Mouse (Mus musculus): Measurements from ENCODE around the gene Slc35c1. TPM values are rescaled to one million over a fixed set of nuclear protein-coding genes. Genes with fewer than 3 reads are reported as not detected.

Slc35c1 gene
- polyA plus RNA-seq (2015; fragmentation: Nextera tagmentation; extraction: Ambion mirVana): 10.6 and 12.7 TPM in 2 replicates

DNA sequence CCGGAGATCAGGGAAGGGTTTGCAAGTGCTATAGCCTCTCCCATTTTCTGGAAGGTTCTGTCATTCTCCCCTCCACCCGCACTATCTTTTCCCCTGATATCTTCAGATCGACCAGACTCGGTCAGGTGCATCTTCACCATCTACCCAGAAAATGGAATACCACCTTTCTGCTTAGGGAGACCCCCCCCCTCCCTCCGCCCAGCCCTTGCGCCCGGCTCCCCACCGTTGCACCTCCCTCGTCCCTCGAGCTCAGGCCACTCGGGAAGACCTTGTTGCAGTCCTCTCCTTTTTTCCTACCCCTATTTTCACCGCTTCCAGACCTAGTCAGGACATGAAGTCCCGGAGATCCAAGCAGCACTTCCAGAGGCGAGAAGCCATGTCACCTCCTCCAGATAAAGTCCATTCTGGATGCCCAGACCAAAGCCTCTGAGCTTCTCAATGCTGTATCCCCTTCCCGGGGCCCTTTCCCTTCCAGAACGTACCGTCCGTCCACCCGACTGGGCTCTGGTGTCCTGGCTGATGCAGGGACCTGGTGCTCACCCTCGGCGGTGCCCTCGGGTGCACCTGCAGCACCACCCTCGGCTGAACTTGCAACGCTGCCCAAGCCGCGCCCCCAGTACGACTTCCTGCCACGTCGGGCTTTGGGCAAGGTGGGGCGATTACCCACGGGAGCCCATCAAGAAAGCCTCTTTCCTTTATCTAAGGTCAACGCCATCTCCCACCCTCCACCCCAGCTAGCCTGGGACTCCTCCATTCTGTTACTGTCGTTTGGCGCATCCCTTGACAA is at the start of gene Slc35c1:
Gene Slc35c1 (minus strand): TSS at position 618 of the 787 bp plus-strand sequence.
- Histone ChIP-seq H3K4me2 (ENCODE audit: low read length) (peak within 1 kb of the TSS; percentile 74), H3K27me3 (replicated peaks; ENCODE audit: control insufficient read depth, insufficient read depth, low read length) (peaks cover 5% of the 10 kb centered on the region), H3K36me3 (ENCODE audit: control insufficient read depth, insufficient read depth) (no peaks in the 10 kb centered on the region), H3K9ac (replicated peaks; ENCODE audit: low read depth, low read length) (peak within 1 kb of the TSS; percentile 70), H3K27ac (ENCODE audit: low read length) (no peak within 1 kb of the TSS), H3K4me3 (replicated peaks; ENCODE audit: low read length) (peak within 1 kb of the TSS; percentile 71), H3K4me1 (replicated peaks; ENCODE audit: control insufficient read depth, insufficient read depth, low read length) (peaks cover 36% of the 10 kb centered on the region), H3K9me3 (ENCODE audit: control insufficient read depth, low read length) (no peaks in the 10 kb centered on the region)
- ATAC-seq: no peak; the same call in 1 of the 2 replicates
- 1% methylated on average over 34 of the region's 34 CpGs for WGBS

DNA sequence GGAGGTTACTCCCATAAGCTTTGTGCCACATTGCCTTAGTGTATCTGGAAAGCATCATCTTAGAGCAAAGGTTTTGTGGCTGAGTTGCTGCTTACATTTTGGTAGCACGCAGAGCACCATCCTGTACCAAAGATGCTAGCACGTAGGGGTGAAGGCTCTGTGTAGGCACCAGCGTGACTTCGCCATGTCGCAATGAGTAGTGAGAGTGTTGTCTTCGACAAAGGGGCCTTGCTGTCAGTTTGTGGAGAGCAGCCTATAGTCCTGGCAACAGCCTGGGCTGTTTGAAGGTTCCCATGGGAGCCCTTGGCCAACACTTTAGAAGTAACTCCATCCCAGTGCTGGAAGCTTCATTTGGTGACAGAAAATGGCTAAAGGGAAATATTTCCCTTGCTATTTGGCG is 45.0 kb upstream of the Slc35c1 start:
- Histone ChIP-seq H3K27ac (ENCODE audit: low read length) (no peak overlapping the region), H3K4me2 (ENCODE audit: low read length) (no peak overlapping the region), H3K9me3 (ENCODE audit: control insufficient read depth, low read length) (no peaks in the 10 kb centered on the region; the same call in 1 of the 2 replicates), H3K4me1 (replicated peaks; ENCODE audit: control insufficient read depth, insufficient read depth, low read length) (no peaks in the 10 kb centered on the region), H3K36me3 (ENCODE audit: control insufficient read depth, insufficient read depth) (no peaks in the 10 kb centered on the region), H3K27me3 (replicated peaks; ENCODE audit: control insufficient read depth, insufficient read depth, low read length) (no peaks in the 10 kb centered on the region), H3K4me3 (replicated peaks; ENCODE audit: low read length) (no peak overlapping the region), H3K9ac (replicated peaks; ENCODE audit: low read depth, low read length) (no peak overlapping the region)
- no peak for ATAC-seq
- 91% methylated on average over 7 of the region's 7 CpGs for WGBS

DNA sequence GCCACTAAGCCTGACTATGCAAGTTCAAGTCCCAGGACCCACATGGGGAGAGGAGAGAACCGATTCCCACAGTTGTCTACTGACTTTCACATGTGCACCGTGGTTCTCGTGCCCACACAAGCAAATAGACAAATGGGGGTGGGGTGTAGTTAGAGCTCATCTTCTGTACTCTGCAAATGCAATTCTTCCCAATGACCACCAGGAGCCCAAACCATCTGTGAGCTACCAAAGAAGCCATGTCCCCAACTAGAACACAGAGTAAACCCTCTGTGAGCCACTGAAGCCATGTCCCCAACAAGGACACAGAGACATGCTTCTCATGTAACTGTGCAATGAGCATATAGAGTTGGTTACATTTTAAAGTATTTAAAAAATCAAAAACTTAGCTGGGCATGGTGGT is 43.1 kb upstream of the Slc35c1 start:
- Histone ChIP-seq H3K4me3 (replicated peaks; ENCODE audit: low read length) (no peak overlapping the region), H3K27ac (ENCODE audit: low read length) (no peak overlapping the region), H3K36me3 (ENCODE audit: control insufficient read depth, insufficient read depth) (no peaks in the 10 kb centered on the region), H3K9ac (replicated peaks; ENCODE audit: low read depth, low read length) (no peak overlapping the region), H3K9me3 (ENCODE audit: control insufficient read depth, low read length) (no peaks in the 10 kb centered on the region), H3K27me3 (replicated peaks; ENCODE audit: control insufficient read depth, insufficient read depth, low read length) (no peaks in the 10 kb centered on the region), H3K4me1 (replicated peaks; ENCODE audit: control insufficient read depth, insufficient read depth, low read length) (peaks cover 5% of the 10 kb centered on the region; the same call in 1 of the 2 replicates), H3K4me2 (ENCODE audit: low read length) (no peak overlapping the region)
- ATAC-seq: no peak
- 89% methylated on average over 3 of the region's 3 CpGs for WGBS

DNA sequence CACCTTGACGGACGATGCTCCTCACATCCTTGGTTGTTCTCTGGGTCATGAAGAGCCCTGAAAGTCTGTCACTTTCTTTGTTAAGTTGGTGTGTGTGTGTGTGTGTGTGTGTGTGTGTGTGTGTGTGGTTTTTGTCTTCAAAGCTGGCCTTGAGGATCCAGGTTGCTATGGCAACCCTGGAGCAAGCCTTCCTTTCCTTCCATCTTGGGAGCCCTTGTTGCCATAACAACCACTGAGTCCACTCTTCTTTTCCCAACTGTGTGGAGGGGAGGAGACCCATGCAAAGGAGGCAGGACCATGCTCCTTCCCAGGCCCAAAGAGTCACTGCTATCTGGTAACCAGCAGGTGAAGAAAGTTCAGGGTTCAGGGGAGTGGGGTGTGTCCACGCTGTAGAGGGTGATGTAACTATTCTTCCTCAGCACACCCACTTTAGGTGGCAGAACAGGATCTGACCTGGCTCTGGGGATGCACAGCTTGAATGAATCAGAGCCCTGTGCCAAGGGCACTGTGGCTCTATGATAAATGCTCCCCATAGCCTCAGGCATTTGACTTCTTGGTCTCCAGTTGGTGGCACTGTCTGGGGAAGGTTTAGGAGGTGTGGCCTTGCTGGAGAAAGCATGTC is 39.5 kb upstream of the Slc35c1 start:
- Histone ChIP-seq H3K9me3 (ENCODE audit: control insufficient read depth, low read length) (no peaks in the 10 kb centered on the region), H3K4me1 (replicated peaks; ENCODE audit: control insufficient read depth, insufficient read depth, low read length) (peaks cover 17% of the 10 kb centered on the region), H3K4me2 (ENCODE audit: low read length) (no peak overlapping the region), H3K36me3 (ENCODE audit: control insufficient read depth, insufficient read depth) (no peaks in the 10 kb centered on the region), H3K27ac (ENCODE audit: low read length) (no peak overlapping the region), H3K4me3 (replicated peaks; ENCODE audit: low read length) (no peak overlapping the region), H3K9ac (replicated peaks; ENCODE audit: low read depth, low read length) (no peak overlapping the region), H3K27me3 (replicated peaks; ENCODE audit: control insufficient read depth, insufficient read depth, low read length) (no peaks in the 10 kb centered on the region)
- ATAC-seq: peak; percentile 81
- WGBS: 47% methylated on average over 3 of the region's 3 CpGs

DNA sequence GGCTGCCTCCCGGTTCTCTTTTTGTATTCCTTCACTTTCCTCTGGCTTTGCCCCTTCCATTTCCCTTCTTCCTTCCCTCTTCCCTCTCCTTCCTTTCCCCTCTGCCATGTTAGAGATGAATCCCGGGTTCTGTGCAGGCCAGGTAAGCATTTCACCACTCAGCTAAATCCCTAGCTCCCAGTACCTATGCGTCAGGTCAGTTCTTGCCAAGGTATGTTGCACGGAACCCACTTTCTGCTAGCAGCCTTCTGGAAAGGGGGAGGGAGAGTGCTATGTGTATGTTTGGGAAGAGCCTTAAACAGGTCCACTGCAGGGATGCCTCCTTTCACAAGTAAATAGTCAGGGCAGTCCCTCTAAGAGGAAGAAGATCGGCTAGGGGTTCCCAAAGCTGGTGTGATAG is 36.8 kb upstream of the Slc35c1 start:
- Histone ChIP-seq H3K4me1 (replicated peaks; ENCODE audit: control insufficient read depth, insufficient read depth, low read length) (peaks cover 17% of the 10 kb centered on the region), H3K27ac (ENCODE audit: low read length) (no peak overlapping the region), H3K4me3 (replicated peaks; ENCODE audit: low read length) (no peak overlapping the region), H3K36me3 (ENCODE audit: control insufficient read depth, insufficient read depth) (no peaks in the 10 kb centered on the region), H3K27me3 (replicated peaks; ENCODE audit: control insufficient read depth, insufficient read depth, low read length) (no peaks in the 10 kb centered on the region), H3K4me2 (ENCODE audit: low read length) (no peak overlapping the region), H3K9ac (replicated peaks; ENCODE audit: low read depth, low read length) (no peak overlapping the region), H3K9me3 (ENCODE audit: control insufficient read depth, low read length) (no peaks in the 10 kb centered on the region)
- 71% methylated on average over 5 of the region's 5 CpGs for WGBS
- no peak for ATAC-seq

DNA sequence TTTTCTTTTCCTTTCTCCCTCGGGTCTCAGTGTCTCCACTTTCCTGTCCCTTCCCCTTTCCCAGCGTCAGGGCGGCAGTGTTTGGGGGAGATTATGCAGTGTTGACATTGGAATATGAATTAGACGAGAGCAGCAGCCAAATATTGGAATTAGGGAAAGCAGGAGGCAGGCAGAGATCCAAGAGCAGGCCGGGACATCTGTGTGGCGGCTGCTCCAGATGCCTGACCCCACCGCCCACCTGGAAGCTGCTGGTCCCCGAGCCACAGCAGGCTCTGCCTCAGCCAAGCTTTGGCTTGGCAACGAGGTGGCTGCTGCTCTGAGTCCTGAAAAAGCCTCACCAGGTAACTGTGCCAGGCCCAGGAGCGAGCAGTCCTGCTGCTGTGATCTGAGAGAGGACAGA is 36.3 kb upstream of the Slc35c1 start:
- H3K27ac ChIP-seq (ENCODE audit: low read length): no peak overlapping the region
- no peak overlapping the region for H3K4me2 ChIP-seq (ENCODE audit: low read length)
- no peaks in the 10 kb centered on the region for H3K9me3 ChIP-seq (ENCODE audit: control insufficient read depth, low read length)
- no peak overlapping the region for H3K4me3 ChIP-seq (replicated peaks; ENCODE audit: low read length)
- no peaks in the 10 kb centered on the region for H3K36me3 ChIP-seq (ENCODE audit: control insufficient read depth, insufficient read depth)
- H3K4me1 ChIP-seq (replicated peaks; ENCODE audit: control insufficient read depth, insufficient read depth, low read length): peaks cover 17% of the 10 kb centered on the region
- no peaks in the 10 kb centered on the region for H3K27me3 ChIP-seq (replicated peaks; ENCODE audit: control insufficient read depth, insufficient read depth, low read length)
- WGBS: 25% methylated on average over 10 of the region's 10 CpGs
- no peak for ATAC-seq
- no peak overlapping the region; the same call in 1 of the 2 replicates for H3K9ac ChIP-seq (replicated peaks; ENCODE audit: low read depth, low read length)

DNA sequence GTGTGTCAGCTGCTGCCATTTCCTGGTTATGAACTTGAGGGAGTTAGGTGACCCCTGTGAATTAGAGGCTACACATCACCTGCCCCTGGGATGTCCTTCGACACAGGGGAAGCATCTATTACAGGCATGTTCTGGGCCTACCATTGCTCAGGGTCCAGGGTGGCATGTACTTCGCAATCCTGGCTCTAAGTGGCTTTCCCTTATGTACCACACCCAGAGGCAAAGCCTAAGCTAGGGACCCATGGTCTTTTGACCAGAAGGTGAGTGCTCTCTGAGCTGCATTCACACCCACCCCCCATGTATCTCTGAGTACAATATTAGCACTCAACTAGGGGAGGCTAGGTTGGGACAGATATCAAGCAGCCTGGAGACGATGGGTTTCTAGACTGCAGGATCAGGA is 34.6 kb upstream of the Slc35c1 start:
- Histone ChIP-seq H3K36me3 (ENCODE audit: control insufficient read depth, insufficient read depth) (no peaks in the 10 kb centered on the region), H3K4me1 (replicated peaks; ENCODE audit: control insufficient read depth, insufficient read depth, low read length) (peaks cover 22% of the 10 kb centered on the region), H3K9ac (replicated peaks; ENCODE audit: low read depth, low read length) (no peak overlapping the region), H3K4me2 (ENCODE audit: low read length) (no peak overlapping the region), H3K4me3 (replicated peaks; ENCODE audit: low read length) (no peak overlapping the region), H3K27me3 (replicated peaks; ENCODE audit: control insufficient read depth, insufficient read depth, low read length) (no peaks in the 10 kb centered on the region), H3K27ac (ENCODE audit: low read length) (no peak overlapping the region), H3K9me3 (ENCODE audit: control insufficient read depth, low read length) (no peaks in the 10 kb centered on the region)
- ATAC-seq: no peak
- 85% methylated on average over 3 of the region's 3 CpGs for WGBS

DNA sequence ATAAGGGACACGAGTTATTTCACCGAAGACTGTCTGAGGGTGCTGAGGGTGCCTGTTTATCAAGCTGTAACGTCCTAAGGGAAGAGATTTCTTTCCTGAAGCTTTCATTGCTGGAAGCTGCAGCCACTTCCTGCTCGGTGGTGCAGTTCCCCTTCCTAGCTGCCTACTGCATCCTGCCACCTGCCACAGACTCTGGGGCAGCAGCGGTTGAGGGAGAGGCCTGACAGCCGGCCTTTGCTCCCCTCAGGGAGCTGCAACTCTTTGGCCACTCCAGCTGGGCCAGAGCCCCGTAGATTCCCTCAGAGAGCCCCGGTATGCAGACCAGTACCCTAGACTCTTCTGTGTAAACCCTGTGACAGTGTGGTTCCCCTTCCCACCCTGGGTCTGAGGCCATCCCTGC is 34.1 kb upstream of the Slc35c1 start:
- Histone ChIP-seq H3K9ac (replicated peaks; ENCODE audit: low read depth, low read length) (no peak overlapping the region), H3K36me3 (ENCODE audit: control insufficient read depth, insufficient read depth) (no peaks in the 10 kb centered on the region), H3K4me2 (ENCODE audit: low read length) (no peak overlapping the region), H3K27ac (ENCODE audit: low read length) (no peak overlapping the region), H3K4me3 (replicated peaks; ENCODE audit: low read length) (no peak overlapping the region), H3K27me3 (replicated peaks; ENCODE audit: control insufficient read depth, insufficient read depth, low read length) (no peaks in the 10 kb centered on the region), H3K9me3 (ENCODE audit: control insufficient read depth, low read length) (no peaks in the 10 kb centered on the region), H3K4me1 (replicated peaks; ENCODE audit: control insufficient read depth, insufficient read depth, low read length) (peaks cover 19% of the 10 kb centered on the region)
- 49% methylated on average over 8 of the region's 8 CpGs for WGBS
- ATAC-seq: no peak

DNA sequence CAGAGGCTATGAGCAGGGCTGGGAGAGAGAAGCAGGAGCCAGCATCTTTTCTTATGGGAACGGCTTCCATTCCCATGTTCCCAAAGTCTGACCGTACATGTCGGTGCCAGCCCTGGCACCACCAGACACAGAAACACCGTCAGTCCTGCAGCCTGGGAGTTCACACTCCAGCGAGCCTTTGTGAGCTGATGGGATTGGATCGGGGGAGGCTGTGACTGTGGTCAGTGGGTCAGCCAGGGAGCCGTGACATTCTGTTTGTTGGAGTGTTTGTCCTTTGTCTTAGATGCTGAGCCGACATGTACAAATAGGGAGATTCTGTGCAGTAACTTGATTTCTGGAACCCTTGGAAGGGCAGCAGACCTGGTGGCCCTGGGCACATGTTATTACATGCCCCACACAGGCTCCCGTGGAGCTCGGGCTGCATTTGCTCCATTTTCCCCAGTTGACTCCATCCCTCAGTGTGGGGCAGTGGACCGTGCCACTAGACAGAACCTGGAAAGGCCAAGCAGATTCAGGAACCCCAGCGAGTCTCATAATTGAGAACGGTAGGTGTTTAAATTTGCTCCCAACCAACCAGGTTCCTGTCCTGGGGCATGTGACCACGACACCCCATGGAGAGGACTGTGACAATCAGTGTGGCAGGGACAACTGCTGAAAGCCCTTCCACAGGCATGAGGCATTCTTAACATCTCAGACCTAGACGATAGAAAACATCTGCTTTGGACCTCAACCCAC is 33.5 kb upstream of the Slc35c1 start:
- WGBS: 39% methylated on average over 15 of the region's 15 CpGs
- no peak overlapping the region for H3K27ac ChIP-seq (ENCODE audit: low read length)
- H3K4me3 ChIP-seq (replicated peaks; ENCODE audit: low read length): no peak overlapping the region
- no peak overlapping the region for H3K9ac ChIP-seq (replicated peaks; ENCODE audit: low read depth, low read length)
- no peak for ATAC-seq
- peaks cover 19% of the 10 kb centered on the region for H3K4me1 ChIP-seq (replicated peaks; ENCODE audit: control insufficient read depth, insufficient read depth, low read length)
- no peak overlapping the region for H3K4me2 ChIP-seq (ENCODE audit: low read length)
- H3K27me3 ChIP-seq (replicated peaks; ENCODE audit: control insufficient read depth, insufficient read depth, low read length): no peaks in the 10 kb centered on the region
- H3K9me3 ChIP-seq (ENCODE audit: control insufficient read depth, low read length): no peaks in the 10 kb centered on the region
- H3K36me3 ChIP-seq (ENCODE audit: control insufficient read depth, insufficient read depth): no peaks in the 10 kb centered on the region

Measured in forebrain, embryonic 16.5 days (tissue).